Mouse (Mus musculus): ENCODE results near the gene Gm49361. TPM values are rescaled to one million over a fixed set of nuclear protein-coding genes. Genes with fewer than 3 reads are reported as not detected.

The Gm49361 gene
- polyA plus RNA-seq, 1 experiment = not detected

DNA sequence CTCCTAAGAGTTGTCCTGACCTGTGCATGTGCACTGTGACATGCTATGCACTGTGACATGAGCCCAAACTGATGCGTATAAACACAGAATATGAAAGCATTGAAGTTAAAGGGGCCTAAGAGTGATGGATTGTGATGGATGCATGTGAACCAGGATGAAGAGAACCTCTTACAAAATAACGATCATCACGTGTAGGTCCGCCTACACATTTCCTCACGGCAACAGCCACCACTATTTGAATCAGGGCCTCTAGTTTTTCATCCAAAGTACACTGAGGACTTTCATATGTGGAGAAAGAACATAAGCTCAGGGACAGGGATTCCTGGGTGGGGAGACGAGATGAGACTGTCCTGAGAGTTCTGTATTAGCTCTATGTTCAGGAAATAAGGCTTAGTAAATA, 34.8 kb downstream of the Gm49361 start:
- TF ChIP-seq CEBPB (IDR thresholded peaks at IDR 0.05; ENCODE audit: low read depth) = no peak
- no peak for TF ChIP-seq CTCF (IDR thresholded peaks at IDR 0.05; ENCODE audit: control insufficient read depth, insufficient read depth, insufficient read length)
- no peak for TF ChIP-seq USF1 (IDR thresholded peaks at IDR 0.05; ENCODE audit: low read depth)
- no peak for TF ChIP-seq MAX (IDR thresholded peaks at IDR 0.05)
- no peak for TF ChIP-seq MYOG (IDR thresholded peaks at IDR 0.05; ENCODE audit: control insufficient read depth, extremely low read depth, insufficient read length)
- no peak for TF ChIP-seq FOSL1 (IDR thresholded peaks at IDR 0.05; ENCODE audit: insufficient read depth, low read length, poor library complexity, severe bottlenecking)
- TF ChIP-seq MYOD1 (IDR thresholded peaks at IDR 0.05; ENCODE audit: control insufficient read depth, insufficient read length, low read depth) = no peak
- Histone ChIP-seq H3K4me3 (ENCODE audit: insufficient read depth, poor library complexity, severe bottlenecking) (no peak overlapping the region), H3K79me2 (ENCODE audit: control insufficient read depth, insufficient read depth) (peaks cover 99% of the 10 kb centered on the region)

GRCm38 (mm10) chr14:57709171-57709570, 36.7 kb downstream of the Gm49361 start:
- H3K36me3 ChIP-seq (ENCODE audit: control insufficient read depth, insufficient read depth) = peaks cover 3% of the 10 kb centered on the region
- peaks cover 26% of the 10 kb centered on the region for H3K79me3 ChIP-seq (ENCODE audit: low read depth)
- H3K4me3 ChIP-seq (ENCODE audit: insufficient read depth, poor library complexity, severe bottlenecking) = no peak overlapping the region
- no peaks in the 10 kb centered on the region for H3K27me3 ChIP-seq (ENCODE audit: control insufficient read depth, insufficient read depth, insufficient read length)
- H3K79me2 ChIP-seq (ENCODE audit: control insufficient read depth, insufficient read depth) = peaks cover 80% of the 10 kb centered on the region
- no peak overlapping the region for H3ac ChIP-seq (ENCODE audit: control insufficient read depth, insufficient read length, low read depth)
- TF ChIP-seq CTCF (IDR thresholded peaks at IDR 0.05; ENCODE audit: control insufficient read depth, insufficient read depth, insufficient read length) (no peak), CEBPB (IDR thresholded peaks at IDR 0.05; ENCODE audit: low read depth) (no peak), MYOG (IDR thresholded peaks at IDR 0.05; ENCODE audit: control insufficient read depth, extremely low read depth, insufficient read length) (no peak), MAX (IDR thresholded peaks at IDR 0.05) (no peak), MYOD1 (IDR thresholded peaks at IDR 0.05; ENCODE audit: control insufficient read depth, insufficient read length, low read depth) (no peak), FOSL1 (IDR thresholded peaks at IDR 0.05; ENCODE audit: insufficient read depth, low read length, poor library complexity, severe bottlenecking) (no peak), USF1 (IDR thresholded peaks at IDR 0.05; ENCODE audit: low read depth) (no peak)

More for the DNA sequence above, 34.8 kb downstream of the Gm49361 start:
- H3K36me3 ChIP-seq (ENCODE audit: control insufficient read depth, insufficient read depth) = peaks cover 3% of the 10 kb centered on the region
- H3K79me3 ChIP-seq (ENCODE audit: low read depth) = peaks cover 35% of the 10 kb centered on the region
- no peak overlapping the region for H3ac ChIP-seq (ENCODE audit: control insufficient read depth, insufficient read length, low read depth)
- H3K27me3 ChIP-seq (ENCODE audit: control insufficient read depth, insufficient read depth, insufficient read length) = no peaks in the 10 kb centered on the region

DNA sequence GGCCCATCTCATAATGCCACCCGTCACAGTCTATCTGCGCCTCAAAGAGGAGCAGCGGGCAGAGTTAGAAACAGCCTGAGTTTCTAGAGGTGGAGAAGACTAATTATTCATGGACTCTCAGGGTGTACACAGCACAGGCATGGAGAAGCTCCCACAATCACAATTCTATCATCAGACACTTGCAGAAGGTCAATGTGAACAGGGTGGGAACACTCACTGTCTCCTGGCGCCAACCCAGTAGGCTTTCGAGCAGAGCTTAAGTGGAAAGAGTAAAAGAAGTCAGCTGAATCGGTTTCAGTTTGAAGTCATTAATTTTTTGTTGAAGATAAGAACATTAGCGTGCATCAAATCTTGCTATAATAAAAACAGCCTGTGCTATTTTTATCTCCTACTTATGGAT, 37.3 kb downstream of the Gm49361 start:
- peaks cover 25% of the 10 kb centered on the region for H3K79me3 ChIP-seq (ENCODE audit: low read depth)
- H3ac ChIP-seq (ENCODE audit: control insufficient read depth, insufficient read length, low read depth) = no peak overlapping the region
- H3K27me3 ChIP-seq (ENCODE audit: control insufficient read depth, insufficient read depth, insufficient read length) = no peaks in the 10 kb centered on the region
- no peak for TF ChIP-seq FOSL1 (IDR thresholded peaks at IDR 0.05; ENCODE audit: insufficient read depth, low read length, poor library complexity, severe bottlenecking)
- no peak for TF ChIP-seq MYOD1 (IDR thresholded peaks at IDR 0.05; ENCODE audit: control insufficient read depth, insufficient read length, low read depth)
- no peak for TF ChIP-seq CEBPB (IDR thresholded peaks at IDR 0.05; ENCODE audit: low read depth)
- no peak for TF ChIP-seq CTCF (IDR thresholded peaks at IDR 0.05; ENCODE audit: control insufficient read depth, insufficient read depth, insufficient read length)
- TF ChIP-seq USF1 (IDR thresholded peaks at IDR 0.05; ENCODE audit: low read depth) = no peak
- no peak for TF ChIP-seq MAX (IDR thresholded peaks at IDR 0.05)
- no peak for TF ChIP-seq MYOG (IDR thresholded peaks at IDR 0.05; ENCODE audit: control insufficient read depth, extremely low read depth, insufficient read length)
- H3K79me2 ChIP-seq (ENCODE audit: control insufficient read depth, insufficient read depth) = peaks cover 74% of the 10 kb centered on the region
- H3K36me3 ChIP-seq (ENCODE audit: control insufficient read depth, insufficient read depth) = peaks cover 7% of the 10 kb centered on the region
- no peak overlapping the region for H3K4me3 ChIP-seq (ENCODE audit: insufficient read depth, poor library complexity, severe bottlenecking)

- peaks cover 61% of the 10 kb centered on the region for H3K79me2 ChIP-seq (ENCODE audit: control insufficient read depth, insufficient read depth)
- H3K27me3 ChIP-seq (ENCODE audit: control insufficient read depth, insufficient read depth, insufficient read length) = no peaks in the 10 kb centered on the region
- no peak overlapping the region for H3ac ChIP-seq (ENCODE audit: control insufficient read depth, insufficient read length, low read depth)
- peaks cover 18% of the 10 kb centered on the region for H3K79me3 ChIP-seq (ENCODE audit: low read depth)
- no peak overlapping the region for H3K4me3 ChIP-seq (ENCODE audit: insufficient read depth, poor library complexity, severe bottlenecking)
- TF ChIP-seq USF1 (IDR thresholded peaks at IDR 0.05; ENCODE audit: low read depth) (no peak), MAX (IDR thresholded peaks at IDR 0.05) (no peak), FOSL1 (IDR thresholded peaks at IDR 0.05; ENCODE audit: insufficient read depth, low read length, poor library complexity, severe bottlenecking) (no peak), MYOD1 (IDR thresholded peaks at IDR 0.05; ENCODE audit: control insufficient read depth, insufficient read length, low read depth) (no peak), CEBPB (IDR thresholded peaks at IDR 0.05; ENCODE audit: low read depth) (no peak), CTCF (IDR thresholded peaks at IDR 0.05; ENCODE audit: control insufficient read depth, insufficient read depth, insufficient read length) (no peak), MYOG (IDR thresholded peaks at IDR 0.05; ENCODE audit: control insufficient read depth, extremely low read depth, insufficient read length) (no peak)
- H3K36me3 ChIP-seq (ENCODE audit: control insufficient read depth, insufficient read depth) = peaks cover 8% of the 10 kb centered on the region
These were observed 38.6 kb downstream of the Gm49361 start for GRCm38 (mm10) chr14:57707100-57707893.

DNA sequence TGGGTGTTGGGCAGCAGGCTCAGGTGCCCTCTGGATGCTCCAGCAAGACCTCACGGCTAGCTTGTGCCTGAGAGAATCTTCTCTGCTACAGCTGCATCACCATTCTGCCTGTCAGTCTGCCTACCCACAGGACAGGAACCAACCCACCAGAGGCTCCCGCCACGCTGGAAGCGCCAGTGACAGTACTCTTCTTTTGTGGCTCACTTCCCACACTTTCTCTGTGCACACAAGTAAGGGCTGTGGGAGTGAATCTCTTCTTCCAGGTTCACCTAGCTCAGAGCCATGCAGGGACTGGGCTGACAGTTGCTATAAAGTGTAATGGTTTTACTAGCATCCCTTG, 39.2 kb downstream of the Gm49361 start:
- no peaks in the 10 kb centered on the region for H3K27me3 ChIP-seq (ENCODE audit: control insufficient read depth, insufficient read depth, insufficient read length)
- H3ac ChIP-seq (ENCODE audit: control insufficient read depth, insufficient read length, low read depth) = no peak overlapping the region
- TF ChIP-seq MAX (IDR thresholded peaks at IDR 0.05) (no peak), CEBPB (IDR thresholded peaks at IDR 0.05; ENCODE audit: low read depth) (no peak), FOSL1 (IDR thresholded peaks at IDR 0.05; ENCODE audit: insufficient read depth, low read length, poor library complexity, severe bottlenecking) (no peak), USF1 (IDR thresholded peaks at IDR 0.05; ENCODE audit: low read depth) (no peak), CTCF (IDR thresholded peaks at IDR 0.05; ENCODE audit: control insufficient read depth, insufficient read depth, insufficient read length) (no peak), MYOG (IDR thresholded peaks at IDR 0.05; ENCODE audit: control insufficient read depth, extremely low read depth, insufficient read length) (no peak), MYOD1 (IDR thresholded peaks at IDR 0.05; ENCODE audit: control insufficient read depth, insufficient read length, low read depth) (no peak)
- peaks cover 15% of the 10 kb centered on the region for H3K79me3 ChIP-seq (ENCODE audit: low read depth)
- peaks cover 56% of the 10 kb centered on the region for H3K79me2 ChIP-seq (ENCODE audit: control insufficient read depth, insufficient read depth)
- H3K36me3 ChIP-seq (ENCODE audit: control insufficient read depth, insufficient read depth) = peaks cover 10% of the 10 kb centered on the region
- no peak overlapping the region for H3K4me3 ChIP-seq (ENCODE audit: insufficient read depth, poor library complexity, severe bottlenecking)
